Mouse (Mus musculus): ENCODE results near the gene Alyref2. TPM values are rescaled to one million over a fixed set of nuclear protein-coding genes. Genes with fewer than 3 reads are reported as not detected.

The Alyref2 gene
- polyA plus RNA-seq, 1 experiment: 7.3 TPM

GRCm38 (mm10) chr1:171499856-171500255 lies 3.4 kb upstream of the Alyref2 start:
- no peak for DNase-seq (ENCODE audit: extremely low spot score in 1 of 2, low spot score in 1 of 2)

- DNase-seq (ENCODE audit: extremely low spot score in 1 of 2, low spot score in 1 of 2): no peak
These were observed 2.2 kb upstream of the Alyref2 start for GRCm38 (mm10) chr1:171501016-171501610.

- DNase-seq (ENCODE audit: extremely low spot score in 1 of 2, low spot score in 1 of 2): peak in 1 of 2 experiments; percentile 44
These were observed 1.6 kb upstream of the Alyref2 start for GRCm38 (mm10) chr1:171501636-171502080.

- peak in 1 of 2 experiments; percentile 48 for DNase-seq (ENCODE audit: extremely low spot score in 1 of 2, low spot score in 1 of 2)
These were observed 659 bp upstream of the Alyref2 start for GRCm38 (mm10) chr1:171502388-171503249.

GRCm38 (mm10) chr1:171503592-171504291 lies 464 bp downstream of the Alyref2 start:
- DNase-seq (ENCODE audit: extremely low spot score in 1 of 2, low spot score in 1 of 2): peak; percentile 11 to 50

- DNase-seq (ENCODE audit: extremely low spot score in 1 of 2, low spot score in 1 of 2): no peak
These were observed 1.3 kb downstream of the Alyref2 start for GRCm38 (mm10) chr1:171504586-171504985.

GRCm38 (mm10) chr1:171513234-171513633 lies 10.0 kb downstream of the Alyref2 start:
- DNase-seq (ENCODE audit: extremely low spot score in 1 of 2, low spot score in 1 of 2): no peak

- DNase-seq (ENCODE audit: extremely low spot score in 1 of 2, low spot score in 1 of 2): no peak
These were observed 10.5 kb downstream of the Alyref2 start for GRCm38 (mm10) chr1:171513760-171514159.

- no peak for DNase-seq (ENCODE audit: extremely low spot score in 1 of 2, low spot score in 1 of 2)
These were observed 11.8 kb downstream of the Alyref2 start for GRCm38 (mm10) chr1:171515039-171515438.

GRCm38 (mm10) chr1:171515557-171515956 lies 12.3 kb downstream of the Alyref2 start:
- DNase-seq (ENCODE audit: extremely low spot score in 1 of 2, low spot score in 1 of 2): no peak

GRCm38 (mm10) chr1:171531367-171531766 lies 28.1 kb downstream of the Alyref2 start:
- DNase-seq (ENCODE audit: extremely low spot score in 1 of 2, low spot score in 1 of 2): no peak

- no peak for DNase-seq (ENCODE audit: extremely low spot score in 1 of 2, low spot score in 1 of 2)
These were observed 29.6 kb downstream of the Alyref2 start for GRCm38 (mm10) chr1:171532830-171533229.

GRCm38 (mm10) chr1:171534557-171534956 lies 31.3 kb downstream of the Alyref2 start:
- no peak for DNase-seq (ENCODE audit: extremely low spot score in 1 of 2, low spot score in 1 of 2)

- no peak for DNase-seq (ENCODE audit: extremely low spot score in 1 of 2, low spot score in 1 of 2)
These were observed 31.9 kb downstream of the Alyref2 start, which contains the start of gene Itln1 for GRCm38 (mm10) chr1:171535194-171535593. Gene Itln1, minus strand, starts transcription at chr1:171535294.

- no peak for DNase-seq (ENCODE audit: extremely low spot score in 1 of 2, low spot score in 1 of 2)
These were observed 37.4 kb downstream of the Alyref2 start for GRCm38 (mm10) chr1:171540694-171541093.

- DNase-seq (ENCODE audit: extremely low spot score in 1 of 2, low spot score in 1 of 2): no peak
These were observed 48.0 kb downstream of the Alyref2 start for GRCm38 (mm10) chr1:171551326-171551725.

- no peak for DNase-seq (ENCODE audit: extremely low spot score in 1 of 2, low spot score in 1 of 2)
These were observed 49.0 kb downstream of the Alyref2 start for GRCm38 (mm10) chr1:171552230-171552629.

GRCm38 (mm10) chr1:171553359-171554341 lies 50.4 kb downstream of the Alyref2 start:
- no peak for DNase-seq (ENCODE audit: extremely low spot score in 1 of 2, low spot score in 1 of 2)
